Mouse (Mus musculus) heart, postnatal 0 days (tissue): ENCODE results near the gene Ywhag.

Experiments
- CTCF ChIP-seq: IDR thresholded peaks from 2 replicates; pipeline ENCODE4 v1.5.1; 2016; ENCODE audit warnings: antibody characterized with exemption, control low read depth, low read depth
- EP300 ChIP-seq: IDR thresholded peaks from 2 replicates; pipeline ENCODE4 v1.6.1; 2016; ENCODE audit warnings: antibody characterized with exemption, low read depth

DNA sequence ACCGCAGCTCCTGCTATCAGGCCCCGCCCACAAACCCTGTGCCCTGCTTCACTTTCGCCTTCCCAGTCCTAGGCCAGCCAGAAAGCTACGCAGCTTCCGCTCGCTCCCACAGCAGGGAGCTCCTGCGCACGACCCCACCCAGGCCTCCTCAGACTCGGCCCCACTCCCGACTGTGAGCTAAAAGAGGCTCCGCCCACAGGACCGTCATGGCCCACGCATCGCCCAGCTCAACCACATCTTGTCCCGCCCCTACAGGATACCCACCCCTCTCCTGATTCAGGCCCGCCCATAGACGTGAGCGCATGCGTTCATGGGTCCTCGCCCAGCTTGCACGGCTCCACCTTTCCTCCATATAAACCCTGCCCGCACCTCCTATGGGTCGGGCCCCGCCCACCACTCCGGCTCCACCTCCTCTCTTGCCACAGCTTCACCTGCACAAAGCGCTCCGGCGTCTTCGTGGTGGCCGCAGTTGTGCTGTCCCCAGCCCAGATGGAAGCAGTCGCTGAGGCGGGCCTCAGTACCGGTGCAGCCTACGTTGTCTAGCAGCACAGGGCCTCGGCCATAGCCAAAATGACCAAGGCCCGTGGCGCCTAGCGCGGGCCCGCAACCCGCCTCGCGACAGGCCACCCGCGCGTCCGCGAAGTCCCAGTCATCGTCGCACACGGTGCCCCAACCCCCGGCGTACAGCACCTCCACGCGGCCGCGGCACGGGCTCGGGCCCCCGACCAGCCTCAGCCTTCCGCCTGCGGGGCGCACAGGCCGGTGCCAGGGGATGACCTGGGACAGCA lies 28.3 kb upstream of the Ywhag start:
- TF ChIP-seq CTCF = peak; percentile 15; the same call in 1 of the 2 replicates
- peak; percentile 71; the same call in 1 of the 2 replicates for TF ChIP-seq EP300
